Mouse (Mus musculus): ENCODE measurements at regions not wholly inside any gene's neighbourhood (a gene's known extent, or its start where the extent isn't known, plus 50 kb on each side); places are given as distances from the start of the nearest gene placed in this dataset.

GRCm38 (mm10) chr3:78618900-78619299 lies 667.4 kb downstream of the Rapgef2 start:
- H3K4me3 ChIP-seq (ENCODE audit: control insufficient read depth, low read depth, low read length) = no peak overlapping the region
- no peaks in the 10 kb centered on the region for H3K4me1 ChIP-seq (ENCODE audit: control insufficient read depth, insufficient read depth, low read length)

GRCm38 (mm10) chr3:78594718-78595236 lies 691.5 kb downstream of the Rapgef2 start:
- no peak overlapping the region for H3K4me3 ChIP-seq (ENCODE audit: control insufficient read depth, low read depth, low read length)
- TF ChIP-seq POLR2A (IDR thresholded peaks at IDR 0.05; ENCODE audit: control insufficient read depth, low read depth, low read length) (no peak), CTCF (IDR thresholded peaks at IDR 0.05; ENCODE audit: control insufficient read depth, insufficient read depth, insufficient replicate concordance, low read depth, low read length) (no peak)
- H3K36me3 ChIP-seq (ENCODE audit: control insufficient read depth, insufficient read depth, low read length) = no peaks in the 10 kb centered on the region
- H3K27ac ChIP-seq (ENCODE audit: control insufficient read depth, insufficient read depth, low read depth, low read length) = no peak overlapping the region
- H3K27me3 ChIP-seq (ENCODE audit: control insufficient read depth, insufficient read depth, low read length) = no peaks in the 10 kb centered on the region
- peaks cover 2% of the 10 kb centered on the region; the same call in 1 of the 2 replicates for H3K4me1 ChIP-seq (ENCODE audit: control insufficient read depth, insufficient read depth, low read length)

More at GRCm38 (mm10) chr3:78618900-78619299, 667.4 kb downstream of the Rapgef2 start:
- Histone ChIP-seq H3K27me3 (ENCODE audit: control insufficient read depth, insufficient read depth, low read length) (no peaks in the 10 kb centered on the region), H3K27ac (ENCODE audit: control insufficient read depth, insufficient read depth, low read depth, low read length) (no peak overlapping the region), H3K36me3 (ENCODE audit: control insufficient read depth, insufficient read depth, low read length) (no peaks in the 10 kb centered on the region)
- TF ChIP-seq CTCF (IDR thresholded peaks at IDR 0.05; ENCODE audit: control insufficient read depth, insufficient read depth, insufficient replicate concordance, low read depth, low read length) (no peak), POLR2A (IDR thresholded peaks at IDR 0.05; ENCODE audit: control insufficient read depth, low read depth, low read length) (no peak)

DNA sequence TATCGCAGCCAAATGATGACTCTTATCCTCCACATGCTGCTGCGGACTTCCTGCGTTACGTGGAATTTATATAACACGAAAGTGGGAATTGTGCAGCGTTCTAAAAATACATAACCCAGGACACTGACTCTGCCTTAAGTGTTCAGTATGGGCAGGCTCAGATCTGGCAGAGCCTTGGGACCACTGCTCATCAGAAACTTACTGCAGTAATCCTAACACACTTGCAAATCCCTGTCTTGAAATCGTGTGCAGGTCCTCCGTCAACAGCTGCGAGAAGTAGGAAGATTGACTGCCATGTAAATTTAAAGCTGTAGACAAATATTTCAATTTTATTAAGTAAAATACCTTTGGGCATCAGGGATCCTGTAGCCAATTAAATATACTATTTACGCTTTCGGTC lies 692.0 kb downstream of the Rapgef2 start:
- Histone ChIP-seq H3K4me1 (ENCODE audit: control insufficient read depth, insufficient read depth, low read length) (peaks cover 2% of the 10 kb centered on the region; the same call in 1 of the 2 replicates), H3K27ac (ENCODE audit: control insufficient read depth, insufficient read depth, low read depth, low read length) (no peak overlapping the region), H3K4me3 (ENCODE audit: control insufficient read depth, low read depth, low read length) (no peak overlapping the region), H3K36me3 (ENCODE audit: control insufficient read depth, insufficient read depth, low read length) (no peaks in the 10 kb centered on the region), H3K27me3 (ENCODE audit: control insufficient read depth, insufficient read depth, low read length) (no peaks in the 10 kb centered on the region)
- TF ChIP-seq CTCF (IDR thresholded peaks at IDR 0.05; ENCODE audit: control insufficient read depth, insufficient read depth, insufficient replicate concordance, low read depth, low read length) (no peak), POLR2A (IDR thresholded peaks at IDR 0.05; ENCODE audit: control insufficient read depth, low read depth, low read length) (no peak)

- no peak overlapping the region for H3K4me3 ChIP-seq (ENCODE audit: control insufficient read depth, low read depth, low read length)
- no peak for TF ChIP-seq POLR2A (IDR thresholded peaks at IDR 0.05; ENCODE audit: control insufficient read depth, low read depth, low read length)
- TF ChIP-seq CTCF (IDR thresholded peaks at IDR 0.05; ENCODE audit: control insufficient read depth, insufficient read depth, insufficient replicate concordance, low read depth, low read length) = no peak
- H3K27me3 ChIP-seq (ENCODE audit: control insufficient read depth, insufficient read depth, low read length) = no peaks in the 10 kb centered on the region
- no peak overlapping the region for H3K27ac ChIP-seq (ENCODE audit: control insufficient read depth, insufficient read depth, low read depth, low read length)
- H3K36me3 ChIP-seq (ENCODE audit: control insufficient read depth, insufficient read depth, low read length) = no peaks in the 10 kb centered on the region
- H3K4me1 ChIP-seq (ENCODE audit: control insufficient read depth, insufficient read depth, low read length) = no peaks in the 10 kb centered on the region
Measured at GRCm38 (mm10) chr3:78586639-78587038, 699.7 kb downstream of the Rapgef2 start.

DNA sequence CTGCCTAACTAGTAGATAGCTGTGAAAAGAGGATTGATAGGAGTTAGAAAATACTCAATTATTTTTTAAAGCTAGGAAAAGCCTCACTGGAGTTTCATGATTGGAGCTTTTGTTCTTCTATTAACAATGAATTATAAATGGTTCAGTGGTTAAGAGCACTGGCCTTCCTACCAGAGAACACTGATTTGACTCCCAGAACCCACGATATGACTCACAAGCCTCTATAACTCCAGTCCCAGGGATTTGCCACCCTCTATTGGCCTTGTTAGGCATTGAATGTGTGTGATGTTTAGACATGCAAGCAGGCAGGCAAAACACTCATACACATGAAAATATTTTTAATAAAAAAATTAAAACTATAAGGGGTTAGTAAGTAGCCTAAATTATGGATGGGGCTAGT lies 704.4 kb downstream of the Rapgef2 start:
- Histone ChIP-seq H3K4me1 (ENCODE audit: control insufficient read depth, insufficient read depth, low read length) (no peaks in the 10 kb centered on the region), H3K4me3 (ENCODE audit: control insufficient read depth, low read depth, low read length) (no peak overlapping the region), H3K27me3 (ENCODE audit: control insufficient read depth, insufficient read depth, low read length) (no peaks in the 10 kb centered on the region), H3K27ac (ENCODE audit: control insufficient read depth, insufficient read depth, low read depth, low read length) (no peak overlapping the region), H3K36me3 (ENCODE audit: control insufficient read depth, insufficient read depth, low read length) (no peaks in the 10 kb centered on the region)
- TF ChIP-seq POLR2A (IDR thresholded peaks at IDR 0.05; ENCODE audit: control insufficient read depth, low read depth, low read length) (no peak), CTCF (IDR thresholded peaks at IDR 0.05; ENCODE audit: control insufficient read depth, insufficient read depth, insufficient replicate concordance, low read depth, low read length) (no peak)

DNA sequence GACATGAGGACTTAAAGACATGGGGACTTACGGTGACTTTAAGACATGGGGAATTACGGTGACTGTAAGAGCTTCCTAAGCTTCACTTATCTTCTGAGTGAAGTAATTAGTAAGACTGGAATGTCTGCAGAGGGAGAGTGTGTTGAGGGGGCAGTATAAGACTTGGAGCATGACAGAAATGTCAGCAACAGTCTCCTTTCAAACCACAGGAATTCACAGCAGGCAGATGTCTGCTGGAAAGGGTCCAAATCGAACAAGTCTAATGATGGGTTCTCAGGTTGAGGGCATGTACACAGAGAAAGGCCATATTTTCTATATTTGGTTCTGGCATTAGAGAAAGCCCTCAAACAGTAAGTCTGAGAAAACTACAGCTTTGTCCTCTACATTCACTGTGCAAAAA lies 705.2 kb downstream of the Rapgef2 start:
- H3K4me3 ChIP-seq (ENCODE audit: control insufficient read depth, low read depth, low read length) = no peak overlapping the region
- no peaks in the 10 kb centered on the region for H3K36me3 ChIP-seq (ENCODE audit: control insufficient read depth, insufficient read depth, low read length)
- H3K27ac ChIP-seq (ENCODE audit: control insufficient read depth, insufficient read depth, low read depth, low read length) = no peak overlapping the region
- no peaks in the 10 kb centered on the region for H3K4me1 ChIP-seq (ENCODE audit: control insufficient read depth, insufficient read depth, low read length)
- no peak for TF ChIP-seq CTCF (IDR thresholded peaks at IDR 0.05; ENCODE audit: control insufficient read depth, insufficient read depth, insufficient replicate concordance, low read depth, low read length)
- no peak for TF ChIP-seq POLR2A (IDR thresholded peaks at IDR 0.05; ENCODE audit: control insufficient read depth, low read depth, low read length)
- H3K27me3 ChIP-seq (ENCODE audit: control insufficient read depth, insufficient read depth, low read length) = no peaks in the 10 kb centered on the region

DNA sequence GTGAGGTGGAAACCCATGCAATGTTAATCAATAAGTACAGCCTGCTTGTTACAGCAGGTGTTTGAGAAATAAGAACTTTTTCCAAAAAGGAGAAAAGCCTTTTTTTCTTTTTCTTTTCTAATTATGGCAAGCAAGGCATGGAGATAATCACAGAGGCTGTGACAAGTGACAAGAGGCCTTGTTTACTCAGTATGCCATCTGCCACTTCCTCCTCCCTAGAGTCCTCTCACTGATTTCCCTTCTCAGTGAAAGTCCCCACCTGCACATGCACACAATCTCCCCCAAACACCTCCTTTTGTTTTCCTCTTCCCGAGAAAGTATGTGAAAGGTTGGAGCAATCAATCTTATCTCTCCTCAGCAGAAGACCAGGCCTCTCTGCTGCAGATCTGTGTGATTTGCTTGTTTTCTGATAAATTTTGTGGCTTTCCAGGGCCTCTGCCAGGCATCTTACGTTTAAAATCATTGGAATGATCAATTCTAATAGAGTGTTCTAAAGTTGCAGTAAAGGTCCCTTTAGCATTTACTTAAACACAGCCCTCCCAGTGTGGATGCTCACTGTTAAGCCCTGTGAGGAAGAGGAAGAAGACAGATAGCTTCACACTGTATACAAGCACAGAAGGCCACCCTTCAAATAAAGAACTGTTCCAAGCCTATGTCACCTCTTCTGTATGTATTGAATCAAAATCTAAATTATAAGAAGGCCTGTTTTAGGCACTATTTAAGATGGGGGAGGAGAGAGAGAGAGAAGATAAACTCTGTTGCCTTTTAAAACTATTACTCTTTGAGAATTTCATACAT lies 710.5 kb downstream of the Rapgef2 start:
- no peaks in the 10 kb centered on the region for H3K27me3 ChIP-seq (ENCODE audit: control insufficient read depth, insufficient read depth, low read length)

More for the DNA sequence above, 710.5 kb downstream of the Rapgef2 start:
- TF ChIP-seq POLR2A (IDR thresholded peaks at IDR 0.05; ENCODE audit: control insufficient read depth, low read depth, low read length) (no peak), CTCF (IDR thresholded peaks at IDR 0.05; ENCODE audit: control insufficient read depth, insufficient read depth, insufficient replicate concordance, low read depth, low read length) (no peak)
- H3K4me1 ChIP-seq (ENCODE audit: control insufficient read depth, insufficient read depth, low read length) = no peaks in the 10 kb centered on the region
- H3K36me3 ChIP-seq (ENCODE audit: control insufficient read depth, insufficient read depth, low read length) = no peaks in the 10 kb centered on the region
- no peak overlapping the region for H3K4me3 ChIP-seq (ENCODE audit: control insufficient read depth, low read depth, low read length)
- H3K27ac ChIP-seq (ENCODE audit: control insufficient read depth, insufficient read depth, low read depth, low read length) = no peak overlapping the region

All from testis, adult 2 months (tissue).